Mouse (Mus musculus) embryonic facial prominence, embryonic 14.5 days (tissue): ENCODE measurements around the gene Tesk2. TPM values are rescaled to one million over a fixed set of nuclear protein-coding genes. Genes with fewer than 3 reads are reported as not detected.

Experiments
- ATAC-seq: fragments of 200-750 bp; cut with Nextera tagmentation; 2 replicates; pipeline ENCODE4 v1.8.0; 2017; ENCODE audit warnings: low read depth, moderate number of reproducible peaks, moderate TSS enrichment
- DNase-seq: peaks from one replicate; pipeline ENCODE4 v3.0.0-alpha.2; 2015; ENCODE audit warnings: low spot score
- H3K27ac ChIP-seq: fragments of 300-500 bp; sonication (generic); replicated peaks from 2 replicates; pipeline ENCODE4 v1.5.1; 2014; ENCODE audit warnings: low read depth, mild to moderate bottlenecking, low read length, moderate library complexity
- H3K27me3 ChIP-seq: fragments of 300-500 bp; sonication (generic); replicated peaks from 2 replicates; pipeline ENCODE4 v1.6.1; 2014; ENCODE audit warnings: low read length; ENCODE audit not compliant: control insufficient read depth, insufficient read depth
- H3K36me3 ChIP-seq: fragments of 300-500 bp; sonication (generic); 2 replicates; pipeline ENCODE4 v1.6.1; 2014; ENCODE audit warnings: low read length, mixed read lengths; ENCODE audit not compliant: control insufficient read depth, insufficient read depth
- H3K4me1 ChIP-seq: fragments of 300-500 bp; sonication (generic); 2 replicates; pipeline ENCODE4 v1.6.1; 2014; ENCODE audit warnings: antibody characterized with exemption, low read length; ENCODE audit not compliant: control insufficient read depth, insufficient read depth
- H3K4me2 ChIP-seq: fragments of 300-500 bp; sonication (generic); 2 replicates; pipeline ENCODE4 v1.6.1; 2014; ENCODE audit warnings: low read depth, mild to moderate bottlenecking, low read length, moderate library complexity, mixed read lengths
- H3K4me3 ChIP-seq: fragments of 300-500 bp; sonication (generic); 2 replicates; pipeline ENCODE4 v1.5.1; 2014; ENCODE audit warnings: low read depth, mild to moderate bottlenecking, low read length
- H3K9ac ChIP-seq: fragments of 300-500 bp; sonication (generic); 2 replicates; pipeline ENCODE4 v1.6.1; 2014; ENCODE audit warnings: low read depth, mild to moderate bottlenecking, low read length, moderate library complexity, mixed read lengths
- H3K9me3 ChIP-seq: fragments of 300-500 bp; sonication (generic); 2 replicates; pipeline ENCODE4 v1.6.1; 2016; ENCODE audit warnings: low read length; ENCODE audit not compliant: control insufficient read depth
- WGBS: fragments of 180-500 bp; shearing (Covaris S2); extraction: QIAGEN DNeasy Blood & Tissue Kit; methylation state at CpG from one replicate; pipeline ENCODE4 v1.1.7; 2014; 5-methylcytosine and 5-hydroxymethylcytosine counted together
- polyA plus RNA-seq: library from polyadenylated mRNA; unstranded; fragments of >200 nt; fragmentation: Nextera tagmentation; extraction: Ambion mirVana; gene quantifications from 2 replicates; pipeline ENCODE4 v1.2.1, GENCODE M21; 2014

Gene Tesk2
- polyA plus RNA-seq, 1 experiment from 2014 or later: 6.2 TPM

DNA sequence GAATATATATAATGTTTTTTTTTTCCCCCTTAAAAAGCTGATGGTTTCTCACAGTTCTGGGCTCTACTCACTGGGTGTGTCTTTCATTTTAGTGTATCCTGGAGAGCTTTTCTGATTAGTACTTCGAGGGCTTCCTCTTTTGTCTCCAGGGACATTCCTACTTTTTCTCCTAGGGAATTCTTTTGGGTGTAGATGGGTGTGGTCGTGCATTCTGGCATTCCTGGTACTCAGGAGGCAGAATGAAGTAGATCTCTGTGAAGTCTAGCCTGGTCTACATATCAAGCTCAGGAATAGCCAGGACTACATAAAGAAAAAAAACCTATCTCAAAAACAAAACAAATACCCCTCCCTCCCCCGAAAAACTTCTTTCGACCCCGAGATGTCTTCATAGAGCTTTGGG lies 4.7 kb downstream of the Tesk2 start:
- H3K27me3 ChIP-seq: no peaks in the 10 kb centered on the region
- no peak overlapping the region for H3K4me3 ChIP-seq
- DNase-seq (no peak), ATAC-seq (no peak)
- H3K4me1 ChIP-seq: peaks cover 3% of the 10 kb centered on the region; the same call in 1 of the 2 replicates
- H3K9ac ChIP-seq: no peak overlapping the region
- 82% methylated on average over 5 of the region's 5 CpGs for WGBS
- no peak overlapping the region for H3K27ac ChIP-seq
- no peak overlapping the region for H3K4me2 ChIP-seq
- H3K9me3 ChIP-seq: no peaks in the 10 kb centered on the region
- H3K36me3 ChIP-seq: no peaks in the 10 kb centered on the region

DNA sequence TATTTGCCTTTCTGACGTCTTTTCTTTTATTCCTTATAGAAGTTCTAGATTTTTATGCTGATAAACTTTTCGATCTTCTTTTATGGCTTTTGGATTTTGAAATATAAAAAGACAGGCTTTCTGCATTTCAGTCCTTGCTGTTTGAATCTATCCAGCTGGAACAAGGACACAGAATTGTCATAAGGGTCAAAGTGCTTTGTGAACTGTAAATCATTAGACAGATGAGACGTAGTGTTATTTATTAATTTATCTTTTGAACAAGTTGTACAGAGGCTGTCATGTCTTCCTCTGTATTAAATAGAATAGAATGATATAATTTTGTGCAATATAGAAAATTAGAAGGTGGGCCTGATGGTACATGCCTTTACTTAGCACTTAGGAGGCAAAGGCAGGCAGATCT lies 6.7 kb downstream of the Tesk2 start:
- WGBS: 70% methylated on average over 3 of the region's 3 CpGs
- H3K36me3 ChIP-seq: no peaks in the 10 kb centered on the region
- ATAC-seq (no peak), DNase-seq (no peak)
- H3K27me3 ChIP-seq: no peaks in the 10 kb centered on the region
- H3K4me3 ChIP-seq: no peak overlapping the region
- no peak overlapping the region for H3K9ac ChIP-seq
- H3K4me2 ChIP-seq: no peak overlapping the region
- H3K4me1 ChIP-seq: no peaks in the 10 kb centered on the region
- no peaks in the 10 kb centered on the region for H3K9me3 ChIP-seq
- H3K27ac ChIP-seq: no peak overlapping the region

- H3K4me3 ChIP-seq: no peak overlapping the region
- H3K36me3 ChIP-seq: no peaks in the 10 kb centered on the region
- no peak overlapping the region for H3K27ac ChIP-seq
- H3K27me3 ChIP-seq: no peaks in the 10 kb centered on the region
- H3K9ac ChIP-seq: no peak overlapping the region
- ATAC-seq (no peak), DNase-seq (no peak)
- H3K4me2 ChIP-seq: no peak overlapping the region
- no peaks in the 10 kb centered on the region for H3K4me1 ChIP-seq
- 92% methylated on average over 3 of the region's 3 CpGs for WGBS
- no peaks in the 10 kb centered on the region for H3K9me3 ChIP-seq
These were observed 8.8 kb downstream of the Tesk2 start for GRCm38 (mm10) chr4:116729532-116729931.

DNA sequence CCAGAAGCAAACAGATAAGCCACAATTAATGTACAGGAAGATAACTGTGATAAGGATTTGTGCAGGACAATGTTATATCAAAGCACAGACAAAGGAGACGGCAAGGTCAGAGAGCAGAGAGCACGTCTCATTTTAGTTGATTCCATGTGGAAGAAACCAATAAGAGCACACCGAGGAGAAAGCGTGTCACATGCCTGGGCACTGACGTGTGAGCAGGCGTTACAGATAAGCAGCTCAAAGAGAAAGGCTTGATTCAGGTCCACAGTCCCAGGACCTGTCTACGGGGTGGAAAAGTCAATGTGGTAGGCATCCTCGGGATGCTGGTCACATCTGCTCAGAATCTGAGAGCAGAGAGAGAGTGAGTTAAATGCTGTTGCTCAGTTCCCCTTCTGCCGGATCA lies 10.3 kb downstream of the Tesk2 start:
- Histone ChIP-seq H3K9ac (no peak overlapping the region), H3K9me3 (no peaks in the 10 kb centered on the region), H3K36me3 (no peaks in the 10 kb centered on the region), H3K4me3 (no peak overlapping the region), H3K4me1 (no peaks in the 10 kb centered on the region), H3K4me2 (no peak overlapping the region), H3K27me3 (no peaks in the 10 kb centered on the region), H3K27ac (no peak overlapping the region)
- no peak for DNase-seq
- ATAC-seq: no peak
- WGBS: 82% methylated on average over 9 of the region's 9 CpGs

DNA sequence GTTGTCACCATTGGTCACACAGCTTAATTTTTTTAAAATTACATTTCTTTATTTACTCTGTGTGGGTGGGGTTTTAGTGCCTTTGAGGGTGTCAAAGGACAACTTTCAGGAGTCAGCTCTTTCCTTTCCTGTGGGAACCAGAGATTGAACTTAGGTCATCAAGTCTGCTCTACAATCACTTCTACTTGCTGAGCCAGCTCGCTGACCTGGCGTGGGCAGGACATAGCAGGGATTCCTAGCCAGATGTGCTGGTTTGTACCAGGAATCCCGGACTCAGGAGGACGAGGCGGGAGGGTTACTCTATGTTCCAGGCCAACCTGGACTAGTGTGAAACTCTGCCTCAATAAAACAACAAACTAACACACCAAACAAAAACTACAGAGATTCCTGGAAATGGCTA lies 11.6 kb downstream of the Tesk2 start:
- DNase-seq (no peak), ATAC-seq (no peak)
- Histone ChIP-seq H3K27me3 (no peaks in the 10 kb centered on the region), H3K36me3 (no peaks in the 10 kb centered on the region), H3K9me3 (no peaks in the 10 kb centered on the region), H3K9ac (no peak overlapping the region), H3K4me3 (no peak overlapping the region), H3K4me1 (no peaks in the 10 kb centered on the region), H3K27ac (no peak overlapping the region), H3K4me2 (no peak overlapping the region)
- 79% methylated on average over 5 of the region's 5 CpGs for WGBS

- DNase-seq: no peak
- Histone ChIP-seq H3K36me3 (no peaks in the 10 kb centered on the region), H3K9ac (no peak overlapping the region), H3K4me1 (no peaks in the 10 kb centered on the region), H3K4me3 (no peak overlapping the region), H3K9me3 (no peaks in the 10 kb centered on the region), H3K27ac (no peak overlapping the region), H3K27me3 (no peaks in the 10 kb centered on the region), H3K4me2 (no peak overlapping the region)
- 72% methylated on average over 2 of the region's 2 CpGs for WGBS
- ATAC-seq: no peak
These were observed 14.2 kb downstream of the Tesk2 start for GRCm38 (mm10) chr4:116734996-116735395.

- Histone ChIP-seq H3K4me2 (no peak overlapping the region), H3K27me3 (no peaks in the 10 kb centered on the region), H3K9ac (no peak overlapping the region), H3K36me3 (no peaks in the 10 kb centered on the region), H3K9me3 (no peaks in the 10 kb centered on the region), H3K4me3 (no peak overlapping the region), H3K4me1 (no peaks in the 10 kb centered on the region), H3K27ac (no peak overlapping the region)
- WGBS: 75% methylated on average over 9 of the region's 9 CpGs
- DNase-seq (no peak), ATAC-seq (no peak)
These were observed 18.4 kb downstream of the Tesk2 start for GRCm38 (mm10) chr4:116738972-116739751.

GRCm38 (mm10) chr4:116749750-116750149 lies 29.0 kb downstream of the Tesk2 start:
- no peak for DNase-seq
- Histone ChIP-seq H3K4me2 (no peak overlapping the region), H3K27me3 (no peaks in the 10 kb centered on the region), H3K9me3 (no peaks in the 10 kb centered on the region), H3K27ac (no peak overlapping the region), H3K9ac (no peak overlapping the region), H3K4me3 (no peak overlapping the region), H3K4me1 (no peaks in the 10 kb centered on the region), H3K36me3 (no peaks in the 10 kb centered on the region)
- ATAC-seq: no peak
- WGBS: 79% methylated on average over 2 of the region's 2 CpGs

- WGBS: 79% methylated on average over 2 of the region's 2 CpGs
- DNase-seq (no peak), ATAC-seq (no peak)
- no peak overlapping the region for H3K4me2 ChIP-seq
- no peak overlapping the region for H3K4me3 ChIP-seq
- H3K9ac ChIP-seq: no peak overlapping the region
- H3K4me1 ChIP-seq: no peaks in the 10 kb centered on the region
- no peak overlapping the region for H3K27ac ChIP-seq
- no peaks in the 10 kb centered on the region for H3K36me3 ChIP-seq
- no peaks in the 10 kb centered on the region for H3K9me3 ChIP-seq
- H3K27me3 ChIP-seq: no peaks in the 10 kb centered on the region
These were observed 41.2 kb downstream of the Tesk2 start for GRCm38 (mm10) chr4:116761914-116762313.
